Mouse (Mus musculus): ENCODE data around the gene Cela2a. TPM values are rescaled to one million over a fixed set of nuclear protein-coding genes. Genes with fewer than 3 reads are reported as not detected.

Cela2a gene
- total and polyA plus RNA-seq, 3 experiments = 0.30 to 2.6 (median 0.43) TPM

GRCm38 (mm10) chr4:141874601-141875460, 48.9 kb upstream of the Cela2a start, which contains the start of gene Efhd2:
Gene Efhd2, minus strand, starts transcription at chr4:141874920.
- H3K4me1 ChIP-seq (ENCODE audit: control insufficient read depth in 1 of 2, insufficient read depth in 2 of 2) = peaks cover 28 to 47% of the 10 kb centered on the region in 2 experiments
- dilution Hi-C loops (cut with MboI; ENCODE audit: extremely low pct_ligation_motif_present, extremely low pct_unique_long_range_greater_than_20kb, low sequenced_read_pairs) = no loop called here
- H3K79me2 ChIP-seq (replicated peaks; ENCODE audit: control insufficient read depth, extremely low read depth, insufficient read depth, poor library complexity, severe bottlenecking) = peaks cover 17% of the 10 kb centered on the region

GRCm38 (mm10) chr4:141874111-141874600, 48.2 kb upstream of the Cela2a start:
- peak overlapping the region; percentile 89 for H3K9ac ChIP-seq (ENCODE audit: insufficient read depth, low read depth)
- H3K4me2 ChIP-seq (ENCODE audit: insufficient read depth, low read depth, poor library complexity, severe bottlenecking) = peak overlapping the region; percentile 58
- peak overlapping the region; percentile 92 to 95 (median 92) for H3K4me3 ChIP-seq (replicated peaks in 1 of 3; ENCODE audit: low read depth in 2 of 3, low read length in 2 of 3, poor library complexity in 1 of 3)
- in situ Hi-C loops (cut with MboI; ENCODE audit: low pct_ligation_motif_present, low pct_unique_long_range_greater_than_20kb, low sequenced_read_pairs) (no loop called here), dilution Hi-C loops (cut with MboI; ENCODE audit: extremely low pct_ligation_motif_present, extremely low pct_unique_long_range_greater_than_20kb, low sequenced_read_pairs) (no loop called here)
- DNase-seq (ENCODE audit: extremely low read depth) = no peak
- peaks cover 17% of the 10 kb centered on the region for H3K79me2 ChIP-seq (replicated peaks; ENCODE audit: control insufficient read depth, extremely low read depth, insufficient read depth, poor library complexity, severe bottlenecking)
- 0 out of 2 replicates have a peak, but pooled peaks have one; percentile 2 for TF ChIP-seq UBTF (IDR thresholded peaks at IDR 0.05; ENCODE audit: low read depth, low read length)
- no peak for TF ChIP-seq MYC (IDR thresholded peaks at IDR 0.05; ENCODE audit: low read depth, low read length)
- no peak overlapping the region for H3K27ac ChIP-seq (ENCODE audit: insufficient read depth, low read depth)
- peaks cover 29 to 54% of the 10 kb centered on the region in 2 experiments for H3K4me1 ChIP-seq (ENCODE audit: control insufficient read depth in 1 of 2, insufficient read depth in 2 of 2)
- peaks cover 8% of the 10 kb centered on the region for H3K27me3 ChIP-seq (replicated peaks)
- H3K36me3 ChIP-seq (replicated peaks in 1 of 2; ENCODE audit: control insufficient read depth in 1 of 2, insufficient read depth in 1 of 2, low read length in 1 of 2) = peaks cover 3 to 33% of the 10 kb centered on the region in 2 experiments
- no peaks in the 10 kb centered on the region for H3K9me3 ChIP-seq (replicated peaks; ENCODE audit: low read length)

More at GRCm38 (mm10) chr4:141874601-141875460, 48.9 kb upstream of the Cela2a start, which contains the start of gene Efhd2:
- H3K4me3 ChIP-seq (replicated peaks in 1 of 3; ENCODE audit: low read depth in 2 of 3, low read length in 2 of 3, poor library complexity in 1 of 3) = peak within 1 kb of the TSS; percentile 92 to 95 (median 92)
- H3K36me3 ChIP-seq (replicated peaks in 1 of 2; ENCODE audit: control insufficient read depth in 1 of 2, insufficient read depth in 1 of 2, low read length in 1 of 2) = peaks cover 3 to 32% of the 10 kb centered on the region in 2 experiments
- H3K4me2 ChIP-seq (ENCODE audit: insufficient read depth, low read depth, poor library complexity, severe bottlenecking) = peak within 1 kb of the TSS; percentile 97
- no peak for TF ChIP-seq GABPA (IDR thresholded peaks at IDR 0.05; ENCODE audit: insufficient replicate concordance, low read depth, low read length)
- 0 out of 2 replicates have a peak, but pooled peaks have one; percentile 2 for TF ChIP-seq MAFK (IDR thresholded peaks at IDR 0.05; ENCODE audit: insufficient replicate concordance, low read length)
- no peak for TF ChIP-seq RAD21 (IDR thresholded peaks at IDR 0.05; ENCODE audit: low read depth, low read length)
- TF ChIP-seq BHLHE40 (IDR thresholded peaks at IDR 0.05; ENCODE audit: low read depth, low read length) = peak; percentile 72
- no peak for TF ChIP-seq UBTF (IDR thresholded peaks at IDR 0.05; ENCODE audit: low read depth, low read length)
- TF ChIP-seq MXI1 (IDR thresholded peaks at IDR 0.05; ENCODE audit: low read depth, low read length) = no peak
- peak; percentile 62 for TF ChIP-seq NRF1 (IDR thresholded peaks at IDR 0.05; ENCODE audit: low read depth, low read length)
- TF ChIP-seq IRF4 (IDR thresholded peaks at IDR 0.05; ENCODE audit: low read depth, low read length) = peak; percentile 7; the same call in 1 of the 2 replicates
- no peak for TF ChIP-seq USF1 (IDR thresholded peaks at IDR 0.05; ENCODE audit: low read depth, low read length)
- TF ChIP-seq TCF12 (IDR thresholded peaks at IDR 0.05; ENCODE audit: low read depth, low read length) = peak; percentile 51; the same call in 1 of the 2 replicates
- TF ChIP-seq KAT2A (IDR thresholded peaks at IDR 0.05; ENCODE audit: insufficient replicate concordance, low read length) = no peak
- TF ChIP-seq JUND (conservative IDR thresholded peaks at IDR 0.05; ENCODE audit: low read depth, low read length) = no peak
- no peak for TF ChIP-seq ZNF384 (IDR thresholded peaks at IDR 0.05; ENCODE audit: low read depth, low read length)
- no peak for TF ChIP-seq MAZ (IDR thresholded peaks at IDR 0.05; ENCODE audit: low read depth, low read length)
- no peak for TF ChIP-seq TBP (conservative IDR thresholded peaks at IDR 0.05; ENCODE audit: low read depth, low read length)
- no peak for TF ChIP-seq POLR2AphosphoS2 (IDR thresholded peaks at IDR 0.05; ENCODE audit: low read depth, low read length)
- no peak for TF ChIP-seq CTCF (conservative IDR thresholded peaks at IDR 0.05 in 1 of 2, IDR thresholded peaks at IDR 0.05 in 1 of 2; ENCODE audit: low read depth in 2 of 2, low read length in 2 of 2)
- TF ChIP-seq USF2 (conservative IDR thresholded peaks at IDR 0.05; ENCODE audit: low read depth, low read length) = no peak
- TF ChIP-seq MAX (IDR thresholded peaks at IDR 0.05; ENCODE audit: low read length) = peak; percentile 80
- 0 out of 2 replicates have a peak, but pooled peaks have one; percentile 43 for TF ChIP-seq MYC (IDR thresholded peaks at IDR 0.05; ENCODE audit: low read depth, low read length)
- no peak for TF ChIP-seq ZKSCAN1 (IDR thresholded peaks at IDR 0.05; ENCODE audit: borderline replicate concordance, low read depth, low read length)
- TF ChIP-seq ZMIZ1 (IDR thresholded peaks at IDR 0.05; ENCODE audit: low read depth, low read length) = peak; percentile 93
- TF ChIP-seq NELFE (IDR thresholded peaks at IDR 0.05; ENCODE audit: low read depth, low read length) = peak; percentile 82
- TF ChIP-seq CHD2 (IDR thresholded peaks at IDR 0.05; ENCODE audit: low read length) = peak; percentile 50; the same call in 1 of the 2 replicates
- no peak for TF ChIP-seq ETS1 (conservative IDR thresholded peaks at IDR 0.05; ENCODE audit: low read depth, low read length)
- TF ChIP-seq RCOR1 (conservative IDR thresholded peaks at IDR 0.05; ENCODE audit: low read depth, low read length) = no peak
- peak; percentile 89 for TF ChIP-seq ELF1 (IDR thresholded peaks at IDR 0.05; ENCODE audit: low read depth, low read length)
- no peak; the same call in 1 of the 2 replicates for TF ChIP-seq SIN3A (IDR thresholded peaks at IDR 0.05; ENCODE audit: low read length)
- peak; percentile 87 for TF ChIP-seq POLR2A (IDR thresholded peaks at IDR 0.05; ENCODE audit: low read depth, low read length)
- no peak for TF ChIP-seq MEF2A (IDR thresholded peaks at IDR 0.05; ENCODE audit: borderline replicate concordance, low read depth, low read length)
- no peak for TF ChIP-seq JUN (IDR thresholded peaks at IDR 0.05; ENCODE audit: insufficient read depth, low read depth, low read length)
- no peak for TF ChIP-seq SMC3 (IDR thresholded peaks at IDR 0.05; ENCODE audit: low read depth, low read length)
- TF ChIP-seq PAX5 (IDR thresholded peaks at IDR 0.05; ENCODE audit: low read length) = no peak
- no peak for TF ChIP-seq ZC3H11A (IDR thresholded peaks at IDR 0.05; ENCODE audit: low read depth, low read length)
- no peak for TF ChIP-seq EP300 (IDR thresholded peaks at IDR 0.05; ENCODE audit: low read length)
- no peak for TF ChIP-seq E2F4 (IDR thresholded peaks at IDR 0.05; ENCODE audit: insufficient replicate concordance, low read depth, low read length)
- no peak for TF ChIP-seq HCFC1 (IDR thresholded peaks at IDR 0.05; ENCODE audit: low read depth, low read length)
- no peak for TF ChIP-seq CHD1 (IDR thresholded peaks at IDR 0.05; ENCODE audit: low read depth, low read length)
- peak; percentile 66 for DNase-seq (ENCODE audit: extremely low read depth)
- H3K9ac ChIP-seq (ENCODE audit: insufficient read depth, low read depth) = peak within 1 kb of the TSS; percentile 89
- in situ Hi-C loops (cut with MboI; ENCODE audit: low pct_ligation_motif_present, low pct_unique_long_range_greater_than_20kb, low sequenced_read_pairs) = no loop called here
- no peak within 1 kb of the TSS for H3K27ac ChIP-seq (ENCODE audit: insufficient read depth, low read depth)
- H3K27me3 ChIP-seq (replicated peaks) = peaks cover 8% of the 10 kb centered on the region
- no peaks in the 10 kb centered on the region for H3K9me3 ChIP-seq (replicated peaks; ENCODE audit: low read length)
